Mouse (Mus musculus): ENCODE data around the gene Foxo3.

The Foxo3 gene

DNA sequence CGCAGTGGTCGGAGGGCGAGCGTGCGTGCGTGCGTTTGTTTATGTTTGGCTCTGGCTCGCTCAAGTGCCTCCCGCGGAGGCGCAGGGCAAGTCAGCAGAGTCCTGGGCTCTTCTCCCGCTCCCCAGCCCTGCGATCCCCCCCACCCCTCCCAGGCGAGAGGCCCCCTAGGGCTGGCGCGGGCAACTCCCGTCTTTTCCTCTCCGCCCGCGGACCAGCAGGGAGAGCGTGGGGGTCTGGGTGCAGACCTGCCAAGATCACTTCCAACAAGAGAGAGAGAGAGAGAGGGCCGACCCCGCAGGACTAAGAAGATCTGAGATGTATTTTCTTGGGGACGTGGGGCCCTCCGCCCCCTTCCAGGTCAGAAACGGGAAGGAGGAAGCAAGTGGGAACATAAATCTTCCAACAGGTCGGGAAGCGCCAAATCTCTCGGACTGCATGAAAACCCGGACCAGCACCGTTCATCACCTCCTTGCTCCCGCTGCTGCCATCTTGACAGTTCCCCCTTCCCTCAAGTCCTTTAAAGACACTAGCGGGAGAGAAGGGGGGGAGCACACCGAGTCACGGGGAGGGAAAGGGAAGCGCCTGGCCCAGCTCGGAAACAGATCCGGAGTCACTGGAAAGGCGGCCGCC, 569 bp downstream of the Foxo3 start:
- DNase-seq (ENCODE audit: low spot score): no peak

DNA sequence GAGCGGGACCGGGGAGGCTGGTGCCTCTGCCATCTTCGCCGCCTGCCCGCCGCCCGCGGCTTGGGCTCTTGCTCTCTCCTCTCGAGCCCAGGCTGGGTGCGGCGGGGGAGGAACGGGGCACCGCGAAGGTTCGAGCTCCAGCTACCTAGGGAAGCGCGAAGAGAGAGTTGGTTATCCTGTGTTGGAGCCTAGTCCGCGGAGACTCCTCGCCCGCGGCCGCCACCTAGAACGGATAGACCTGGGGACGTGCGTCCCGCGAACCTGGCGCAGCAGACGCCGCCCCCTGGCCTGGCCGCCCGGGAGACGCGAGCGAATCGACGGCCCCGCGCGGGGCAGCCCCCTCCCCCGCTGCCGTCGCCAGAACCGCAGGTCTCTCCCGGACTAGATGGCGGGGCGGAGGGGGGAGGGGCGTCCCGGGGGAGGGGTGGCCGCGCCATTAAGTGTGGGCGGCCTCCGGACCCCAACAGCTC, 1.1 kb downstream of the Foxo3 start:
- DNase-seq (ENCODE audit: low spot score): peak; percentile 65

DNA sequence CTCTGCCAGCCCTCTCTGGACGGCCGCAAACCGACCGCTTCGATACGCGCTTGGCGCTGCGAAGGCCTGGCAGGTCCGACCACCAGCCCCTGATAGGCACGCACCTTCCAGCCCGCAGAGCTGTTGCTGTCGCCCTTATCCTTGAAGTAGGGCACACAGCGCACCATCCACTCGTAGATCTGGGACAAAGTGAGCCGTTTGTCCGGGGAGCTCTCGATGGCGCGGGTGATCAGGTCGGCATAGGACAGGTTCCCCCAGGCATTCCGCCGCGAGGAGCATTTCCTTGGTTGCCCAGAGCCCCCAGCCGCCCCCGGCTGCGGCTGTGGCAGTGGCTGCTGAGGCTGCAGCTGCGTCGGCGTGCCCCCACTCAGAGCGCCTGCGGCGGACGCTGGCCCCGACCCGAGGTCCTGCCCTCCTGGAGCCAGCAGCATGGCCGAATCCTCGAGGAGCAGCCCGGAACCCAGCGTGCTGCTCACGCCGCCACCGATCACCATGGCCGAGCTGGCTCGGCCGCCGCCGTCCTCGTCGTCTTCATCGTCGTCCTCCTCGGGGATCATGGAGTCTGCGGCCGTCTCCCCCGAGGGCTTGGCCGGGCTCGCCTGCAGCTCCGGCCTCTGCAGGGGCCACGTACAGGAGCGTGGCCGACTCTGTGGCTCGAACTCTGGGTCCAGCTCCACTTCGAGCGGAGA, 1.7 kb downstream of the Foxo3 start:
- DNase-seq (ENCODE audit: low spot score): peak; percentile 29

DNA sequence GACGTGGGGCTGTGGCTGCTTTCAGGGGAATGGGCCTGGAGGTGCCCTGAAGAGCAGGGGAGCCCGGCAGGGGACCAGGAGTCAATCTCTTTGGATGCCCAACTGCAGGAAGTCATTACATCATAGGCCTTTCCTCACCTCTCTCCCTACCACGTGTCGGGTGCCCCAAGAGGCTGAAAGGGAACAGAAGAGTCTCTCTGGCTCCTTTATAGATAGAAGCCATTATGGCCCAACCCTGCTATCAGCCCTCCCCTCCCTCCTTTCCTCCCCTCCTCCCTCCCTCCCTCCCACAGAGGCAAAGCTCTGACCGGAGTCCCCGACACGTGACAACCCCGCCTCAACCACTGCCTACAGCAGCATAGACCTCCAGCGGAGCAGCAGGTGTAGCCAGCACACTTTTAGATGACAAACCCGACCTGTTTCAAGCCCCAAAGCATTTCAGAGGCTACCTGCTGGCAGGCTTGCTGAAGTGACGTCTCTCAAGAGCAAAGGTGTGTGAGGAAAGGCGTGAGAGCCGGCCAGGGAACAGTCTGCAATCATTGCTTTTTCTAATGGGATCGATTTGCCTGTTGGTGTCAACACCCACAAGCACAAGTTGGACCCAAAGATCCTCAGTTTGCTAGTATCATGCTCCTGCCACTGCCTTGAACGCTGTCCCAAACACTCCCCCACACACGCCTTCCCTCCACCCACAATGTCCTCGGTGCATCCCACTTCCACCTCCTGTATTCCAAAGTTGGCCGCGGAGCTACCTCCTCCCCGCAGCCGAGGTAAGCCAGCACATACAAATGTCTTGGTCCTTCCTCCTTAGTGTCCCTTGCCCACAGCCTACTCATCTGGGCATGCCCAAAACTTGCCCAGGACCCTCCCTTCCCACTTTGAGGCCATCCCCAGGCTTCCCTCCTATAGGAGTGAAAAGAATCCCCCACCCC, 2.5 kb downstream of the Foxo3 start:
- peak; percentile 54 for DNase-seq (ENCODE audit: low spot score)

DNA sequence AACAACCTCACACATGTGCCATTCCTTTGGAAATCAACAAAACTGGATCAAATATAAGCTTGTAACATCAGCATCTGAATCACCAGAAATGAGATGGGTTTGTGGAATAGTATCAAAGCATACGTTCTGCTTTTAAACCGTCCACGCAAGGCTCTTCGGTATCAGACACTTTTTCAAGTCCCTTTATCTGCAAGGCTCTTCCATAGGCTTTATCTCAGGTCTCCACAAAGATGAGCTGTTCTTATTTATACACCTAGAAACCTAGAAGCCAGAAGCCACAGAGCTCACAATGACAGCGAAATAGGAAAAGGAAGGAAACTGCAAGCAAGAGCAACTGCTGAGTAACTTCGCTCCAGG, 3.2 kb downstream of the Foxo3 start:
- DNase-seq (ENCODE audit: low spot score): no peak

DNA sequence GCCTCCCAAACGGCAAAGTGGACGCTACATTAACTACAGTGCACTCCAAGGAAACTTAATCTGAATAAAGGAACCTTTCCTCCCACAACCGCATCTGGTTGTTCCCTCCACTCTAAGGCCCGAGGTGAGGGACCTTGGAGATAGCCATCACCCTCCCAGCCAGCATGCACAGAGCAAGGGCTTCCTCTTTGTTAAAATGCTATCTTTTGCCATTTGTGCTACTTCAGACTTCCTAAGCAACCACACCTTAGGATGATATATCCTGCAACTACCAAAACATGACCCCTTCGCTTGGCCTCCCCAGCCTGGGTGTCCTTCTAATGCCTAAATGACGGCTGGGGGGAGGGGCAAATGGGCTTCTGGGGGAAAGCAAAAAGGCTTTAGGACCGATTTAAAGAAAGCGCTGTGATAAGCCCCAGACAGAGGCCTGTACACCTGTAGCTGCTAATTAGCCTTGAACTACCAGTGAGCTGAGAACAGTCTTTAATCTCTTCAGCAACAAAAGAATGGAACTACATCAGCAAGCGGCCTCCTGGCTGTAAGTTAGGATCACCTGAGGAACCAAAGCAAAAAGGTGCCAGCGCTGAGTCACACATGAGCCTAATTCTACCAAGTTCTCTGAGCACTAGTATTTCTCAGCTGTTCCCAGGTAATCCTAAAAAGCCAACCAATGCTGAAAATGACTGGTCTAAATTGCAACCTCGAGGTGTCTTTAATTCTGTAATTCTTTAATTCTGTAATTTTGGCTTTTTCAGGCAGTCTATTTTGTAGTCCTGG, 4.9 kb downstream of the Foxo3 start:
- DNase-seq (ENCODE audit: low spot score): no peak

DNA sequence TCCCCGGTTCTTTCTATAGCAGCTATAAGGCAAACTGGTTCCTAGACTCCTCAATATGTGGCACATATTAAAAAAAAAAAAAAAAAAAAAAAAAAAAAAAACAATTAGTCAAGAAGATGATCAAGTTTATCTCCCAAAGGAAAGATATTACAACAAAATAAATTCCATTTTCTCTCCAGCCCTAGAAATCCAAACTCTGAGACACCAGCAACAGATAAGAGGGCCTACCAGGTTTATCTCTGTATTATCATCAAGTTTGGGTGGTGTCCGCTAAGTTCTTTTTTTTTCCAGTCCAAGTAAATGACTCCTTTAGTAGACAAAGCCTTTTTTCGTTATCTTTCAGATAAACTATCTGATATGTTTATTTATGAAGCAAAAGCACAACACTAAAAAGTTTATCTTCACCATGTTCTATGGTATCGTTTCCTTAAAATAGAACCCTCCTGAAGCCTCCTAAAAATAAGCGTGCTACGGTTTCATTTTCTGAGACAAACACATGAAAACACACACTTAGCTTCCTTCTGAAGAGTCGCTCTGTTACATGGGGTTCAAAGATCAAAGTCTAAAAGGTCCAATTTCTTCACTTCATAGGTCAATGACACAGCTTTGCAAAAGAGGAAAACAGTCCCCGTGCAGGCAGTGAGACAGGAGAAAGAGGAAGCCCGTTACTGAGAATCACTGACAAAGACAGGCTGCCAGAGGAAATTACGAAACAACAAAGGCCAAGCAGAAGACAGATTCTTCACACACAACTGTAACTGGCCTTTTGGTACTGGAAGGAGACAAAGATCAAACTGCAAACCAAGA, 6.1 kb downstream of the Foxo3 start:
- DNase-seq (ENCODE audit: low spot score): no peak

DNA sequence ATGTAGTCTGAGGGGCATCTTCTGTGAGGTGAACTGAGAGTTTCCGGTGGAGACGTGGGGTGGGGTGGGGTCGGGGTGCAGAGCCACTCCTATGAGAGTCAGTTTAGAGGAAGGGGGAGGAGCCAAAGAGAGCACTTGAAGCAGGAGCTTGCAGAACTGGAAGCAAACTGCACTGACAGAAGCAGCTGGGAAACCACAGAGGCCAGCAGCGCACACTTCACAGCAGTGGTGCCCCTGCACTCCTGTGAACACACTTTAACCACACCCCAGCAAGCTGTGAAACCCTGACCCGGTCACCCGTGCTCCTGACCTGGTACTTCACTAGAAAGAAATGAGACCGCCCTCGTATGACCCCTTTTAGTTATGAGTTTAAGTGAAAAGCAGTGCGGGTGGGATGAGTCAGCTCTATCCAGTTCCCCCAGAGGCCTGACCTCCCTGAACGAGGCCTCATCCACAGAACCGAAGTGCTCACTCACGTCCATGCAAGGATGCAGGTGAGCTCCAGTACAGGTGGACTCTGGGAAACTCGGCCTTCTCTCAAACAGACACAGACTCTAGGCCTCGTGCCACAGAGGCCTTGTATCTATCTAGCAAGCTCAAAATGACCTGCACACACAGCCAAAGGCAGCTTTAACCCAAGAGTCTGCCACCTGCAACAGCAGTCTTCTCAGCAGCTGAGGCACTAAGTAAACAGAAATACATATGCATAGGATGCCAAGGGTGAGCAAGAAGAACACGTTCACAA, 7.1 kb downstream of the Foxo3 start:
- DNase-seq (ENCODE audit: low spot score): no peak

DNA sequence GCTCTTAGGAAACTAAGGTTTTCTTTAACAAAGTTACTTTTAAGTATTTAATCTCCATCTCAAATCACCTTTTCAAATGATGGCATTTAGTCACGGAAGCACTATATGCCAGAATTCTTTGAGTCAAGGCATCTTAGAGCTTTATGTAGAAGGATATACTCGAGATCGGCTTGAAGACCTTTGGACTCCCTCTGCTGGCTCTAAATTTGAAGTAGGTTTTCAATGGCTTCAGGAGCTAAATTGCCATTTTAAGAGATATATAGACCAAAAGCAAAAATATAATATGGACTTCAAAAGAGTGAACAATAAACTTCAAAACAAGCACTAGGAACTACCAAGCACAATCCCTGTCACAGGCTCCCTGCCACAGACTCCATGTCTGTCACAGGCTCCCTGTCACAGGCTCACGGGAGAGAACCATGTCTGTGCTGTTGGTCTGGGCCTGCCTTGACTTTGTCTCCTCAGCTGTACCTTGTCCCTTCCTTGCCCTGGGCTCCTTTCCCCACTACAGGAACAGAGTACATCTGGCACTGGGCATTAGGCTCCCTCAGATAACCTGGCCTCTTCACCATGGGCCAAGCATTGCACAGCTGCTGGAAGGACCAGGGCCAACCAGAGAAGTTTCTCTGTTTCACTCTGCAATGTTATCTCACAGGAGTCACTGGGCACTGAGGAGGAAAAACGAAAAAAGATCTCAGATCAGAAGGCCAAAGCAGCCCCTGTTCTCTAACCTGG, 8.6 kb downstream of the Foxo3 start:
- DNase-seq (ENCODE audit: low spot score): no peak

DNA sequence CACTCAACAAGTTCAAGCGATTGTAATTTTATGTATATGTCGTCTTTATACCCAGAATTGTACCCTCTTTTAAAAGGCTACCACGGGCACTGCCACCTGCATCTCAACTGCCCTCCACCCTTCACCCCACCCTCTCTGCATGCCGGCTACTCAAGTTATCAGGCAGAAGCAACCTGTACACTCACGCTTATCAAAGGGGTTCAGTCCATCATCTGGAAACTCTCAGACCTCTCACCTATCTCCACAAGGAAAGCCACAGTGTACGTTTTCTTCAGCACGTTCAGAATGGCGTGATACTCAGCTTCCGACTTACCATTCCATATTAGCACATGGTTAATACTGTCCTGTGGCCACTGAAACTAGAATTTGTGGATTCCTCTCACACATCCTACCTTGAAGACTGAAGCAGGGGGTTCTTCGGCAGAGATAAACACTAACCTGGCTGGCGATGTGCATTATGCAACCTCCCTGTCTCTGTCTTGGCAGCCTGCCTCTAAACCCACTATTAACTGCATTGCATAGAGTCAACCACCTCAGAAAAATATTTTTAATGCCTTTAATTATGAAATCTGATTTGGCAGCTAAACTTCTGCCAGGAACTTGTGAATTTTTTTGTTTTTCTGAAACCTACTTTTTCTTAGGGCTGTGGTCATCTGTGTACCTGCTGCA, 11.4 kb downstream of the Foxo3 start:
- no peak for DNase-seq (ENCODE audit: low spot score)

DNA sequence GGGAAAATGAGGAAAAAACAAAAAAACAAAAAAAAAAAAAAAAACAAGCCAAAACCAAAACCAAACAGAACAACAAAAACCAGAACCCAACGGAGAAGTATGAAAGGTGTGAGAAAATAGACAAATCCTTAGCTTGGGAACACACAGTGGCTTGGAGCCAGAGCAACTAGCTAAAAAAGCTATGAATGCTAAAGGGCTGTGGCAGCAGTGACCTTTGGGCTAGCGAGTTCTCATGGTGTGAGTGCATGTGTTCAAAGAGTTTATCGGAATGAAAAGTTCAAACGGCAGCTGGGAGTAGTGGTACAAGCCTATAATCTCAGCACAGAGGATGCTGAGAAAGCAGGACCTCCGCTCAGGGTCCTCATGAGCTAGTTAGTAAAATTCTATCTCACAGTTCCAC, 12.4 kb downstream of the Foxo3 start:
- DNase-seq (ENCODE audit: low spot score): no peak

DNA sequence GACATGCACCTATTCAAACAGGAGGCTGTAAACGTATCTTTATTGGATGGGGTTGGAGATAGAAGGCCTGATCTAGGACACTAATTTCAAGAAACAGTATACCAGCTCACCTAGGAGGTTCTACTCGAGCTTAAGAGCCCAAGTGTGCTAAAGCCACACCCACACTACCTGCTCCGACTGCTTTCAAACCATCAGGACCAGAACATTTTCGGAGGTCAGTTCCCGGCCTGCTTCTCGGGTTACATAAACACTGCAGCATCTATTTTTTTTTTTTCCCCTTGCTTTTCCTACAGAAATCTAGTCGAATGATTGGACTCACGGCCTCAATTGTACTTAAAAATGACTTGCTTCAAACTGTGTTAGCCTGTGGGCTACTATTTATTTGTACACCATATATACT, 12.9 kb downstream of the Foxo3 start:
- no peak for DNase-seq (ENCODE audit: low spot score)

DNA sequence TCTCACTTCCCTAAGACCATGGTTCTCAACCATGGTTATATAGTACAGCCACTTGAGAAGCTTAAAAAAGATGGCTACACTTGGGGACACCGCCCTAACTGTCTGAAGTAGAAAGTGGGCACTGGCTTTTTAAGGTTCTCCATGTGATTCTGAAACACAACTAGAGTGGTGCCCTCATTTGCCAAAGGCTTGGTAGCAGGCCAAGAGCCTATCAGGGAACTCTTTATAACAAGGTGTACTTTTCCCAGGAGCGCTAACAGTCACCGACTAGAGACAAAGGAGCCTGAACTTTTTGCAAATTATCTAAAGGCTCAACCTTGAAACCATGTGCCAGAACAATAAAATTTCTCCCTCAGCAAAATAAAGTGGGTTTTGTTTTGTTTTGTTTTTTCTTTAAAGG, 14.5 kb downstream of the Foxo3 start:
- no peak for DNase-seq (ENCODE audit: low spot score)

DNA sequence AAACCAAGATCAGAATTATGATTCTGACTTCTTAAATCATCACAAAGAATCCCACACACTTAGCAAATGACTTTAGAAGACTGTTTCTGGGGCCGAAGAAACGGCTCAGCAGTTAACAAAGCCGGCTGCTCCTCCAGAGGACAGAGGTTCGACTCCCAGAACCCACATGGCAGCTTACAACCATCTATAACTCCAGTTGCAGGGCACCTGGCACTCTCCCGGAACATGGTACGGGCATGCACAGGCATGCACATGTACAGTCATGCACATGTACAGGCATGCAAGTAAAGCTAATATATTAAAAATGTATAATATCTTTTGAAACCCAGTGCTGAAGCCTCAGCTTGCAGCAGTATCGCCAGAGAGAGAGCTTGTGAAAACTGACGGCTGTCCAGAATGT, 15.5 kb downstream of the Foxo3 start:
- no peak for DNase-seq (ENCODE audit: low spot score)

DNA sequence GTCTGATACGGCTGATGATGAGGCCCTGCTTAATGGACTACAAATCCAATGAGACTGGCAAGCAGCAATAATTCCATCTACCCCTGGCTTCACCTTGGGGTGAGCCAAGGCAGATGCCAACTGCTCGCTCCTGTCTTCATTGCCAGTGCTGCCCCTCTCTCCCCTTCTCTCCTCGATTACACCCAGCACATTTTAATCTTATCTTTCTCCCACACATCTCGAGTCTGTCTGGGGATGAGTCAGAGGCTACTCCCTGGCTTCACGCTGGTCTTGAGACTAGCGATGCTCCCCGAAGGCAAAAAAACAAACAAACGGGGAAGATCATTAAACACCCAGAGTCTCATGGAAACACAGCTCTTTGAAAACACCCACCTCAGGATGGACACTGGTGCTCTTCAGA, 16.0 kb downstream of the Foxo3 start:
- no peak for DNase-seq (ENCODE audit: low spot score)

DNA sequence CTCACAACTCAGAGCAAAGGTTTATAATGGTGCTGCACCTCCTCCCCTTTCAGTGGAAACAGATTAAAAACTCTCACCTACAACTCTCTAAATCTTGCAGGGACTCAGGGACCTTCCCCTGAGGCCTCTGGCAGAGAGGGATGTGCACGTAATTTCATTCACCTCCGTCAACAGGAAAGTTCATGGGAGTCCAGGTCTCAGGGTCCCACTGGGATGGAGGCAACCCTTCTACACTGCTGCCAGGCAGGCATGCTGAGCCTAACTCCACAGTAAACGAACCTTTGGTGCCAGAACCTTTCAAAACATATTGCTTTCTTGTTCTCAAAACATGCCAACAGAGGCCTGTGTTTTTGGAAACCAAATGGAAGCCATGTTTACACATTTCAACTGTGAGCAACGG, 17.0 kb downstream of the Foxo3 start:
- no peak for DNase-seq (ENCODE audit: low spot score)

DNA sequence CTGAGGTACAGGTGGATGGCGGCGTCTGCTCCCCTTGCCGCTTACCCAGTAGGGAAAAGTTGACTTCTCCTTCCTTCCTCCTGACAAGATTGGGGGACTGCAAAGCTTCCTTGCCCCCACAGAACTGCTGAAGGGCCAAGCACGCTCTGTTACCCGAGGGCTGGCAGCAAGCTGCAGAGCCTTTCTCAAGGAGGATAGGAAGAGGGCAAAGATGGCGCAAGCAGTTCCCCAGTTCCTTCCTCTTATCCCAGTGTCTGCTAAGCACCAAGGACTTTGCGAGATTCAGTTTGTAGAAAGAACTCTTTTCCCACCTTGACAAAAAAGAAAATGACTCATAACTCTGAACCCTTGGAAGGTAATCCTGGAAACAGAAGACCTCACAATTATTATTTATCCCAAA, 18.6 kb downstream of the Foxo3 start:
- DNase-seq (ENCODE audit: low spot score): no peak

DNA sequence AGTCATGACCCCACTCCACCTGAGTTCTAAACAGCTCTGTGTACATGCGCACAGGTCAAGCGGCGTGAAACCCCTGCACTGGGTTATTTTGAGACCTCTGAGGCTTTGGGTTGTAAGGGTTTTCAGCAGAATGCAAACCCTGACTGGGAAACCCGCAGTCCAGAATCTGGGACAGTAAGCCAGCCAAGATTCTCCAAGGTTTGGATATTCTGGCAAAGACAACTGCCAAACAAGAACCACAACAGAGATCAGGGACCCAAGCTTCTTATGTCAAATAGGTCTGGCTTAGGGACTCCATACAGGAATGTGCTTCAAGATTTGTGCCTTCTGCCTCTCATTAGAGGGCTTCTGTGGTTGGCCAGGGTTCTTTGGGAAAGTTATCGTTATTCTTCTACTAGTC, 21.8 kb downstream of the Foxo3 start:
- no peak for DNase-seq (ENCODE audit: low spot score)

DNA sequence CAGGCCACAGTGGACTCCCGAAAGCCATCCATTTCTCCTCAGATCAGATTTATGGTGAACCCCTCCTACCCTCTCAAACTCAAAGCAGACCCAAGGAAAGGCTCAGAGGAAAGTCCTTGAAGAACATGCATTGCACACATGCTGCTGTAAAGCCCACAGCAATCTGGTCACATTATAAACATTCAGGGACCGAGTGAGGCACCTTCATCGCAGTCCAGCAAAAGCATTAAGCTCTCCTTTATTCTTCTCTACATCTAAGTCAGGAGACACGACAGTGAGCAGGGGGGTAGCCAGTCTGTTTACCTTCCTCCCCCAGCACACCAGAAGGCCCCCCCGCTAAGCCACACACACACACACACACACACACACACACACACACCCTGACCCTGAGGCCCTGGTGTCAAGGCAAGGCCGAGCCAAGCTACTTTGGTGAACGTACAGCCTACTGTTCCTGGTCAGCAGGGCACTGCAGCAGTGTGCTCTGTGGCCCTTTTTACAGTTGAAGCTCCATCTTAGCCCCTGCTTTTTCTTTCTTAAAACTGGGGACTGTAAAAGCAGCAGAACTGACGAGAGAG, 24.7 kb downstream of the Foxo3 start:
- no peak for DNase-seq (ENCODE audit: low spot score)
